ENCODE assay signal across 18 mouse cellular contexts in the genomic region with DNA sequence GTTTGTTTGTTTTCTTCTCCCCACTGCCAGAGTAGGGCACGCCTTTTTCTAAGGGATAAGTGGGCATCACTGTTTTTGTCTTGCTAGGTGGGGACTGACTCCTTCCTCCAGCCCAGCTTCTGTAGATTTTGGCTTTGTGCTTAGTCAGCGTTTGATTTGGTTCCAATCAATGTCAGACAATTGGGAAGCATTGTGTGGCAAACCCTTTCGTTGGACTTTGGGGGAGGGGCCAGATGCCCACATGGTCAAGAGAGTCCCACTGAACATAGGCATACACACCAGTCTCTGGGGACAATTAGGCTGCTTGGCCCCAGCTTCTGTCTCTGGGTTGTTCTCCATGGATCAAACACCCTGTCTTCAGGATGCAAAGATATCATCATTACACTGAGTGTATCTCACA.
"Had no signal": no experiment of that assay in that cellular context is flagged by ENCODE, and none has a peak within 500 bp of the region (broad histone marks: within the 10 kb centered on the region; RNA-seq: fewer than 3 reads in every experiment).

No protein-coding gene starts in this region.

- H3K4me2 ChIP-seq: liver, embryonic 15.5 days; lung, embryonic 15.5 days; midbrain, embryonic 11.5 days; midbrain, embryonic 13.5 days; midbrain, embryonic 15.5 days; neural tube, embryonic 12.5 days; stomach, embryonic 15.5 days had no signal

- H3K36me3 ChIP-seq: liver, embryonic 15.5 days; lung, embryonic 15.5 days; midbrain, embryonic 13.5 days; midbrain, embryonic 15.5 days; neural tube, embryonic 12.5 days; stomach, embryonic 15.5 days had no signal

- H3K4me1 ChIP-seq: liver, embryonic 15.5 days; lung, embryonic 15.5 days; megakaryocyte, embryonic 14.5 days had no signal

- H3K9me3 ChIP-seq: liver, embryonic 15.5 days; lung, embryonic 15.5 days; megakaryocyte, embryonic 14.5 days; midbrain, embryonic 13.5 days; midbrain, embryonic 15.5 days; neural tube, embryonic 12.5 days; stomach, embryonic 15.5 days had no signal

- H3K4me3 ChIP-seq: liver, embryonic 15.5 days; lung, embryonic 15.5 days; megakaryocyte, embryonic 14.5 days; midbrain, embryonic 13.5 days; midbrain, embryonic 15.5 days; neural tube, embryonic 12.5 days; stomach, embryonic 15.5 days had no signal

- DNase-seq: liver, postnatal 0 days; lung, adult 2 months; lung, postnatal 14 days; lung, postnatal 36 days; right cerebral cortex, postnatal 14 days; thymus, postnatal 14 days; thymus, postnatal 36 days had no signal

- H3K9ac ChIP-seq: liver, embryonic 15.5 days; liver, postnatal 0 days; lung, embryonic 15.5 days; midbrain, embryonic 13.5 days; midbrain, embryonic 15.5 days; neural tube, embryonic 12.5 days; stomach, embryonic 15.5 days had no signal

- H3K27ac ChIP-seq: liver, embryonic 15.5 days; lung, embryonic 15.5 days; macrophage; midbrain, embryonic 13.5 days; midbrain, embryonic 15.5 days; neural tube, embryonic 12.5 days; stomach, embryonic 15.5 days; stomach, postnatal 0 days had no signal

- ATAC-seq: liver, postnatal 0 days; lung, postnatal 0 days; midbrain, embryonic 13.5 days; midbrain, embryonic 15.5 days had no signal
